Mouse (Mus musculus): Measurements from ENCODE around the gene Mitf. TPM values are rescaled to one million over a fixed set of nuclear protein-coding genes. Genes with fewer than 3 reads are reported as not detected.
A peak's percentile ranks its signal among the peaks of the same experiment; 100 is the strongest.

Mitf gene
- under 1 TPM; 0.40 to 0.78 TPM for polyA plus RNA-seq (2017; shearing (Covaris generic))

GRCm38 (mm10) chr6:97806781-97807743 is at the start of gene Mitf:
Gene Mitf (plus strand): TSS chr6:97807052.
- peak; percentile 100 for ATAC-seq

- ATAC-seq: no peak
Measured at GRCm38 (mm10) chr6:97757361-97757760, 49.5 kb upstream of the Mitf start.

DNA sequence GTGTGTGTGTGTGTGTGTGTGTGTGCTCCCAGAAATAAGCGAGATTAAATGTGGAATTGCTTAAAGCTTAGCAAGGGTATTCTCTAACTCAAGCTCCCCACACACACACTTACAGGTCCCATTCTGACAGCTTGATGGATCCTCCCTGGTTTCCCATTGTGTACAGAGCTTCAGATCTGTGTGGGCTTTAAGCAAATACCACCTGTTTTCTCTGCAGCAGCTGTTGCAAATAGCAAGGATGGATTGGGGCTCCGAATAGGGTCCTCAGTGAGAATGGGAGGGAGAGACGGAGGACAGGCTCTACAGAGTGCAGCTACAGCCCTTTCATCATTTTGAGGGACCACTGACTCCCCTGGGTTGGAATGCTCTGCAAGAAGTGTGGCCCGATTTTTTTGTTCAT is 48.0 kb upstream of the Mitf start:
- ATAC-seq: no peak

- ATAC-seq: no peak
Measured at GRCm38 (mm10) chr6:97759301-97759700, 47.6 kb upstream of the Mitf start.

DNA sequence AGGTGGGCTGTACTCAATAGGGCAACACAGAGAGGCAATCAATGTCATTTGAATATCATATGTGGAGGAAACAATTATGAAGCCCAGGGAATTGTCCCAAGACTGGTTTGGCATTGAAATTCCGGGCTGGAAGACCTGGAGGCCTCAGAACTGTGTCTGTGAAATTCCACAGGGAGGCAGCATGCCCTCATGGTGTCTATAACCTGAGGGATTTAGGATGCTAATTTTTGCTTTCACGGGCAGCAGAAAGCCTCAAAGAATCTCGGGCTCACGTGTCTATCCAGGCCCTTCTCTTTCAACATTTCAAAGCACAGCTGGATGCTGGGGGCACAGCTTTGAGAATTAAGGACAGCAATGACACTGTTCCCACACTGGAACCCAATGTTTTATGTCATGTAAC is 45.5 kb upstream of the Mitf start:
- ATAC-seq: no peak

- ATAC-seq: no peak
Measured at GRCm38 (mm10) chr6:97763970-97764369, 42.9 kb upstream of the Mitf start.

GRCm38 (mm10) chr6:97767836-97768235 is 39.0 kb upstream of the Mitf start:
- no peak for ATAC-seq

- no peak for ATAC-seq
Measured at GRCm38 (mm10) chr6:97769549-97769948, 37.3 kb upstream of the Mitf start.

DNA sequence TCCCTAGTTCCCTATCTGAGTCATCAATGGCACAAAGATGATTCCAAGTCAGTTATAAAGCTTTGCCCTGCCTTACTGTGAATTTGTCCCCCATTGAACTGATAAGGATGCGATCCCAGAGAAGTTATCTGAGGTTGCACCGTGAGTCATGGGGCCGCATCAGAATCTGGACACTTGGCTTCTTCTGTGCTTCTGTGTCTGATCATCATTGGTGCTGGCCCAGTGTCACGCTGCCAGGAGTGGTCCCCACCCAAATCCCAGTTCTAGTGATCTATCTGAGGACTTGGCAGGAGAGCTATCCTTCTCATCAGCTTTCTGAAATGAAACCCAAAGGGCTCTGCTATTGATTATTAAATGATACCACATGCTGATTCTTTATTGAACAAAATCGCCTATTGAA is 25.5 kb upstream of the Mitf start:
- no peak for ATAC-seq

DNA sequence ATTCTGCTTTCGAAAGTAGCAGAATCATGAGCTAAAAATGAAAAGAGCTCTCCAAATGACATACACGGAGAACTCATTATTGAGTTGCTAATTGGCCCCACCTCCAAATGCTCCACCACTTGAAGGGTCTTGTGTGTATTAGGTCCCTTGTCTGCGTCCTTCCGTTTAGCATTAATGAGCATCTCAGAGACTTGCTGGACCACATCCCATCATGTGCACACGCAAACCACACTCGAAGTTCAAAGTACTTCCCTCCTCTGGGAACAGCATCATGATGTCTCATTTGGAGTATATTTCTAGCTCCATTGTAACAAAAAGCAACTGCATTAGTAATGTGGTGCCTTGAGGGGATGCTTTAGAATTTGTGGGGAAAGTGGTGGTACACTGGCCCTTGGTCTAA is 24.6 kb upstream of the Mitf start:
- no peak for ATAC-seq

DNA sequence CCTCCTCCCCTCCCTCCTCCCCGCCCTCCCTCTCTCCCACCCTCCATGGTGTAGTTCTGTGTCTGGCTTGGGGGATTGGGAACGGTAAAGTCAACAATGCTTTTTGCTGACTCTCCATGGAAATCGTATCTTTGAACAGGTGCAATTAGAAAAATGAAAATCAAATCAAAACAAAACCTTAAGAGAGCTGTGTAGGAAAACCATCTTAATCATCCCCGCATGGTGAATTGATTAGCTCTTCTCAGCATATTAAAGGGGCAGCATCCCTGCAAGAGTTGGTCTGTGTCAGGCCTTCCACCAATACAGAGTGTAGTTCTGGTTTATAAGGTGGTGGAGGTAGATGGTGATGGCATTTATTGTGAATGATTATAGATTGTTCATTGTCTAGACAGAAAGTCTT is 20.0 kb upstream of the Mitf start:
- ATAC-seq: no peak

DNA sequence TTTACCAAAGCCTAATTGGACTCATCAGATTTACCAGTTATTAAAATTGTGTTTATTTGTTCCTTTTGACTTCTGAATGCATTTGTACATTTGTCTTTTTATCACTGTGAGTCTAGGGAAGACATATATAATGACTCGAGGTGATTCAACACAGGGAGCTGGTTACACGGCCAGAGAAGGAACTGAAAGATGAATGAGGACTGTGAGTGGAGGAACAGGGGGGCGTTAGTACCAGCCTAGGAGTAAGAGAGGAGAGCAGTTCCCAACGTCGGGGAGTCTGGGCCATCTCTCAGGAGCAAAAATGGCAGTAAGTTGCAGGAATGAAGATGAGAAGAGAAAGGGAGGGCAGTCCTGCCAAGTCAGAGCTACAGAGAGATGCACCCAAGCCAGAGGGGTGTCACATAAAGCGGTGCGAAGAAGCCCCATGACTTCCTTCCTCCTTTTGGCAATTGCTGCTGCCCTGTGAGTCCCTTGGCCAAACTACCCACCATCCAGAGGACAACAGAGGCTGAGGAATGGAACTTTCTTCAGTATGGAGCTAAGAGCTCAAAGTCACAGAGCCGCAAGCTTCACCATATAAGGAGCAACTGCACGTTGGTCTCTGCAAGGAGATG is 18.4 kb upstream of the Mitf start:
- ATAC-seq: no peak

DNA sequence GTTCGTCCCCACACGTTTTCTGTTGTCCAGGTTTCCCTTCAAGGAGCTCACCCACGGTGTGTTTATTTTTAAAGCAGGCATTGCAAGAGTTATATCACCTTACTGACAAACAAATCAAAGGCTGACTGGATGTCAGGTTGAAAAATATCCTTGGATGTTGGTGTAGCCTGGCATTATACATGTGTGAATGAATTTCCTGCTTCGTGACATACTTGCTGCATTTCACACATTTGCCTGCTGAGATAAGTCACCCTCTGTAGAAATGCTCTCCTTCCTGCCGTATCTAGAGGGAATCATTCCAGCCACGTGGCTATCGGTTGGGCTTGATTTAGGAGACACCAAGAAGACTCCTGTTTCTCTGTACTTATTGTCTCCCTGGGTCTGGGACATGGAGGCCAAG is 17.2 kb upstream of the Mitf start:
- no peak for ATAC-seq

DNA sequence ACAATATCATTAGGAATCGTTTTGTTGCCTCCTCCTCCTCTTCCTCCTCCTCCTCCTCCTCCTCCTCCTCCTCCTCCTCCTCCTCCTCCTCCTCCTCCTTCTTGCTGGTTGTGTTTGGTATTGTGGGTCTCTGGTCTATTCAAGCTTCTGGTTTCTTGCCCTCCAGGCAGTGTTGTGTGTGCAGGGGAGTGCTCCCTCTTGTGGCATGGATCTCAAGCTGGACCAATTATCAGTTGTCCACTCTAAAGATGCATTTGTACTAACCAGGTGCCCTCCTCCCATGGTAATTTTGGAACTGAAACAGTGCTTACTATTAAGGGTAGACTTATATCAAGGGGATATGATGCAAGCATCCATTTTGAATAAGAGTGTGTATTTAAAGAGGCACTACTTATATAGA is 14.7 kb upstream of the Mitf start:
- ATAC-seq: no peak

DNA sequence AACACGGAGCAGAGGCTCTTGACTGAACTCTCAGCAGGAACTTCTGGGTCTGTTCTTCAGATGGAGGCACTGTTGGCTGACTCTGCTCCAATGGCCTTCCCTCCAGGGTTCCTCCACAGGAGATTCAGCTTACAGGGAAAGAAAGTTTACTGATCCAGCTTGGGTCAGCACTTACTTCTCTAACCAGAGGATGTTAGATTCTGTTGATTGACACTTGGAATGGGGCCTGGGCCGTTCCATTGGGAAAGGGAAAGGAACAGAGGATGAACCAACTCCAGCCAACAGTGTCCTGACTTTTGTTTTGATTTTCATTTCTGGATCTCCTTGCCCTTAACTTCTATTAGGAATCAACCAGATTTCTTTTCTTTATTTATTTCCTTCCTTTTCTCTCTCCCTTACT is 11.7 kb upstream of the Mitf start:
- no peak for ATAC-seq

- ATAC-seq: no peak
Measured at GRCm38 (mm10) chr6:97800615-97801014, 6.2 kb upstream of the Mitf start.

DNA sequence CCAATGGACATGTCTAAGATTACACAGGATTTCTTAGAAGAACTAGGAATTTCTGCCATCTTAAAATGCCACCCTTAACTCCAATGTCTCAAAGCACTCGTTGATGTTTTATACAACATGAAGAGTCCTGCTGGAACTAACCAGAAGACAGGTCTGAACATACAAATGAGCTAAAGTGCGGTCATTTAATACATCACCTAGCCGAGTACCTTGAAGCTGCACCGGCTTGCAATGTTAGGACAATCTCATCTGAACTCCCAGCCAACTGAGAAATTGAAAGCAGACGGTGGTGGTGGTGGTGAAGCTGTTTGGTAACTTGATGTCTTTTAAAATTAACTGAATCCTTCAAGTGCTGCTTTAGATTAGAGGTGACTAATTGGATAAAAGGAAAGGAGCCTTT is 801 bp upstream of the Mitf start:
- ATAC-seq: no peak

DNA sequence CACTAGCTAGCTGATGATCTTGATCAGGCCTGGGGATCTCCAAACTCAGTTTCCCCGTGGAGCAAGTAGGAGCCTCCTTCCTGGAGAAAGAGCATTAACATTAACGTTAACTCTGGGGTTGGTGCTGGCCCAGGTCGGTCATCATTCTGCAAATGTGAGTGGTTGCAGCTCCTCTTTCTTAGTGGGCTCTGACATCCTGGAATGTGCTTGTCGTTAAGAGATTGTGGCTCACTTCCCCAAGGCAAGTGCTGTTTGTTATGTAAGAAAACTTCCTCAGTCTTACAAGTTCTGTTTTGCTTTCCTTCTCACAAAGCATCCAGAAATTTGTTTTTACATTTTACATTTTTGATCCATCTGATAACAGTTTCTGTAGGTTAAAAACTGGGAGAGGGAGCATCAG is 7.3 kb downstream of the Mitf start:
- no peak for ATAC-seq

- no peak for ATAC-seq
Measured at GRCm38 (mm10) chr6:97815723-97816122, 8.9 kb downstream of the Mitf start.

GRCm38 (mm10) chr6:97816806-97817205 is 10.0 kb downstream of the Mitf start:
- no peak for ATAC-seq

- no peak for ATAC-seq
Measured at GRCm38 (mm10) chr6:97818128-97818527, 11.3 kb downstream of the Mitf start.

- no peak for ATAC-seq
Measured at GRCm38 (mm10) chr6:97818948-97819347, 12.1 kb downstream of the Mitf start.

DNA sequence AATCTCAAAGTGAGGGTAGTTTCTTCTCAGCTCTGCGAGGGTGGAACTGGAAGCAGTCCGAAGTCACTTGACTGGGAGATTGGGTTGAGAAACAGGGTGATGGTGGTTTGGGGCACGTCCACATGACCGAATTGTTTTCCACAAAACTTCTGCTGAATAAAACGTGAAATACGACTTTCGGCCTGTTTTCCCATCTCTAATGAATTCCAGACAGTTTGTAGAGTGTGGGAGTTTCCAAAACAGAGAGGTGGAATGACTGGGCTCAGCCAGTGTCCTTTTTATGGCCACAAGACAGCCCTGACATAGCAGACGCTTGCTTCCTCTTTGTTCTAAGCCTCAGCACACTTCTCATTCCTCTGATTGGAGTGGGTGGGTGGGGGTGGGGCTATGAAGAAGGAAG is 13.7 kb downstream of the Mitf start:
- ATAC-seq: no peak

GRCm38 (mm10) chr6:97821811-97822210 is 15.0 kb downstream of the Mitf start:
- ATAC-seq: no peak

Measured in activated CD4-positive, CD25-positive, alpha-beta regulatory T cell, adult 4 months (primary cell).